19 mouse cellular contexts compared by ENCODE assay signal in genomic region chr17:51899376-51899775, GRCm38 (mm10).
A peak's percentile ranks its signal among the peaks of the same experiment; 100 is the strongest.
DNase-seq lines count a peak whose midpoint lies in the region; ATAC-seq and TF ChIP-seq lines count a peak whose summit lies in the region.
"Had no signal": no experiment of that assay in that cellular context is flagged by ENCODE, and none has a peak within 500 bp of the region (broad histone marks: within the 10 kb centered on the region; RNA-seq: fewer than 3 reads in every experiment).

No protein-coding gene starts in this region.

- H3K9ac ChIP-seq in heart, embryonic 16.5 days (ENCODE audit: low read length), result no peak overlapping the region
- H3K9ac ChIP-seq in intestine, postnatal 0 days (ENCODE audit: low read depth, low read length), result no peak overlapping the region
- H3K9ac ChIP-seq: embryonic facial prominence, embryonic 12.5 days; forebrain, embryonic 15.5 days; hindbrain, embryonic 12.5 days had no signal

- no peaks in the 10 kb centered on the region for H3K36me3 ChIP-seq in heart, embryonic 16.5 days (ENCODE audit: control insufficient read depth, insufficient read depth)
- H3K36me3 ChIP-seq in intestine, postnatal 0 days (ENCODE audit: control insufficient read depth, insufficient read depth), result no peaks in the 10 kb centered on the region
- H3K36me3 ChIP-seq: embryonic facial prominence, embryonic 12.5 days; forebrain, embryonic 15.5 days; G1E; heart, embryonic 10.5 days; hindbrain, embryonic 12.5 days had no signal

- no peak overlapping the region for H3K4me3 ChIP-seq in heart, embryonic 16.5 days (ENCODE audit: low read length)
- H3K4me3 ChIP-seq in intestine, postnatal 0 days (ENCODE audit: low read depth, low read length), result no peak overlapping the region
- H3K4me3 ChIP-seq: embryonic facial prominence, embryonic 12.5 days; forebrain, embryonic 15.5 days; heart, embryonic 10.5 days; hindbrain, embryonic 12.5 days had no signal

- no peak for TF ChIP-seq CTCF in intestine, postnatal 0 days (IDR thresholded peaks at IDR 0.05; ENCODE audit: low read depth)

- no peak for DNase-seq in heart, postnatal 25 days (ENCODE audit: low spot score)
- peak; percentile 58 for DNase-seq in CD4-positive helper T cell, adult 2 months (ENCODE audit: low read depth, low spot score)
- peak; percentile 72 for DNase-seq in naive thymus-derived CD4-positive, alpha-beta T cell, adult 2 months (ENCODE audit: low read depth)
- peak; percentile 40 to 47 for DNase-seq in thymus, postnatal 36 days
- no peak for DNase-seq in right cerebral cortex, postnatal 25 days
- DNase-seq: adrenal gland, postnatal 10 days; cerebellum, adult 11 months; cerebellum, adult 8-10 months; cerebellum, postnatal 14 days; heart, adult 18-20 months; heart, postnatal 4 days had no signal

- no peak for ATAC-seq in heart, embryonic 16.5 days (replicated peaks; ENCODE audit: extremely low read depth, insufficient read depth, low FRiP score)
- no peak for ATAC-seq in intestine, postnatal 0 days
- ATAC-seq: forebrain, embryonic 15.5 days; hindbrain, embryonic 16.5 days had no signal

- WGBS in heart, embryonic 16.5 days, result 78% methylated on average over 2 of the region's 2 CpGs
- 73% methylated on average over 2 of the region's 2 CpGs for WGBS in intestine, postnatal 0 days

- no peaks in the 10 kb centered on the region for H3K27me3 ChIP-seq in heart, embryonic 16.5 days (ENCODE audit: control insufficient read depth, insufficient read depth, low read length)
- no peaks in the 10 kb centered on the region for H3K27me3 ChIP-seq in intestine, postnatal 0 days (replicated peaks; ENCODE audit: control insufficient read depth, insufficient read depth, low read length)
- H3K27me3 ChIP-seq: embryonic facial prominence, embryonic 12.5 days; forebrain, embryonic 15.5 days; hindbrain, embryonic 12.5 days had no signal

- intact Hi-C loops in heart, postnatal 25 days (cut with DNase I), result no loop called here

- H3K9me3 ChIP-seq in heart, embryonic 16.5 days (replicated peaks; ENCODE audit: control insufficient read depth, low read length), result no peaks in the 10 kb centered on the region
- no peaks in the 10 kb centered on the region for H3K9me3 ChIP-seq in intestine, postnatal 0 days (ENCODE audit: control insufficient read depth)
- H3K9me3 ChIP-seq: embryonic facial prominence, embryonic 12.5 days; forebrain, embryonic 15.5 days; heart, embryonic 10.5 days; hindbrain, embryonic 12.5 days had no signal

- peak overlapping the region; percentile 40; the same call in 1 of the 2 replicates for H3K27ac ChIP-seq in heart, embryonic 16.5 days (ENCODE audit: low read length)
- H3K27ac ChIP-seq in intestine, postnatal 0 days (ENCODE audit: low read depth, low read length), result no peak overlapping the region
- H3K27ac ChIP-seq: embryonic facial prominence, embryonic 12.5 days; forebrain, embryonic 15.5 days; heart, embryonic 10.5 days; hindbrain, embryonic 12.5 days had no signal

- H3K4me2 ChIP-seq in heart, embryonic 16.5 days (ENCODE audit: low read depth, low read length), result no peak overlapping the region
- H3K4me2 ChIP-seq in intestine, postnatal 0 days (replicated peaks; ENCODE audit: low read depth), result no peak overlapping the region
- H3K4me2 ChIP-seq: embryonic facial prominence, embryonic 12.5 days; forebrain, embryonic 15.5 days; hindbrain, embryonic 12.5 days had no signal

- H3K4me1 ChIP-seq in heart, embryonic 16.5 days (ENCODE audit: control insufficient read depth, insufficient read depth, low read length), result no peaks in the 10 kb centered on the region
- H3K4me1 ChIP-seq in intestine, postnatal 0 days (replicated peaks; ENCODE audit: control insufficient read depth, insufficient read depth, low read length), result no peaks in the 10 kb centered on the region
- H3K4me1 ChIP-seq: embryonic facial prominence, embryonic 12.5 days; forebrain, embryonic 15.5 days; heart, embryonic 10.5 days; hindbrain, embryonic 12.5 days had no signal

Comparison
In these comparisons a context has a peak if more than half of its experiments do, and no peak if none do; other contexts are left out.
1. DNase-seq: peak in CD4-positive helper T cell, adult 2 months (single experiment), naive thymus-derived CD4-positive, alpha-beta T cell, adult 2 months (single experiment) and thymus, postnatal 36 days (2 of 2); none in heart, postnatal 25 days (single experiment) and right cerebral cortex, postnatal 25 days (single experiment).